Mouse (Mus musculus) stomach, embryonic 14.5 days (tissue): ENCODE data around the gene Nr2f1. TPM values are rescaled to one million over a fixed set of nuclear protein-coding genes. Genes with fewer than 3 reads are reported as not detected.

Experiments used
- ATAC-seq: fragments of 200-750 bp; cut with Nextera tagmentation; 2 replicates; pipeline ENCODE4 v1.8.0; 2017; ENCODE audit warnings: low read depth, moderate TSS enrichment; ENCODE audit not compliant: insufficient number of reproducible peaks, insufficient read depth, low FRiP score
- H3K27ac ChIP-seq: fragments of 300-500 bp; sonication (generic); 2 replicates; pipeline ENCODE4 v1.5.1; 2014; ENCODE audit warnings: mild to moderate bottlenecking, low read length, moderate library complexity, mixed read lengths
- H3K27me3 ChIP-seq: fragments of 300-500 bp; sonication (generic); 2 replicates; pipeline ENCODE4 v1.6.1; 2014; ENCODE audit warnings: low read length, control low read depth, mixed read lengths; ENCODE audit not compliant: control insufficient read depth, insufficient read depth
- H3K36me3 ChIP-seq: fragments of 300-500 bp; sonication (generic); 2 replicates; pipeline ENCODE4 v1.6.1; 2014; ENCODE audit warnings: mild to moderate bottlenecking, control low read depth, low read length, moderate library complexity, mixed read lengths; ENCODE audit not compliant: control insufficient read depth, insufficient read depth
- H3K4me1 ChIP-seq: fragments of 300-500 bp; sonication (generic); 2 replicates; pipeline ENCODE4 v1.6.1; 2014; ENCODE audit warnings: low read length, control low read depth, mixed read lengths; ENCODE audit not compliant: control insufficient read depth, insufficient read depth
- H3K4me2 ChIP-seq: fragments of 300-500 bp; sonication (generic); replicated peaks from 2 replicates; pipeline ENCODE4 v1.6.1; 2014; ENCODE audit warnings: low read depth, low read length, control low read depth
- H3K4me3 ChIP-seq: fragments of 300-500 bp; sonication (generic); 2 replicates; pipeline ENCODE4 v1.5.1; 2014; ENCODE audit warnings: low read depth, low read length, control low read depth
- H3K9ac ChIP-seq: fragments of 300-500 bp; sonication (generic); replicated peaks from 2 replicates; pipeline ENCODE4 v1.6.1; 2014; ENCODE audit warnings: low read depth, mild to moderate bottlenecking, control low read depth, low read length, moderate library complexity, mixed read lengths
- H3K9me3 ChIP-seq: fragments of 300-500 bp; sonication (generic); 2 replicates; pipeline ENCODE4 v1.6.1; 2016; ENCODE audit warnings: low read depth, low read length, control low read depth; ENCODE audit not compliant: control insufficient read depth
- WGBS: fragments of 180-500 bp; shearing (Covaris S2); extraction: QIAGEN DNeasy Blood & Tissue Kit; methylation state at CpG from one replicate; pipeline ENCODE4 v1.1.7; 2014; 5-methylcytosine and 5-hydroxymethylcytosine counted together
- polyA plus RNA-seq: library from polyadenylated mRNA; unstranded; fragments of >200 nt; fragmentation: Nextera tagmentation; extraction: Ambion mirVana; gene quantifications from 2 replicates; pipeline ENCODE4 v1.2.1, GENCODE M21; 2014

Nr2f1 gene
- polyA plus RNA-seq, 1 experiment from 2014 or later: 31.4 TPM

DNA sequence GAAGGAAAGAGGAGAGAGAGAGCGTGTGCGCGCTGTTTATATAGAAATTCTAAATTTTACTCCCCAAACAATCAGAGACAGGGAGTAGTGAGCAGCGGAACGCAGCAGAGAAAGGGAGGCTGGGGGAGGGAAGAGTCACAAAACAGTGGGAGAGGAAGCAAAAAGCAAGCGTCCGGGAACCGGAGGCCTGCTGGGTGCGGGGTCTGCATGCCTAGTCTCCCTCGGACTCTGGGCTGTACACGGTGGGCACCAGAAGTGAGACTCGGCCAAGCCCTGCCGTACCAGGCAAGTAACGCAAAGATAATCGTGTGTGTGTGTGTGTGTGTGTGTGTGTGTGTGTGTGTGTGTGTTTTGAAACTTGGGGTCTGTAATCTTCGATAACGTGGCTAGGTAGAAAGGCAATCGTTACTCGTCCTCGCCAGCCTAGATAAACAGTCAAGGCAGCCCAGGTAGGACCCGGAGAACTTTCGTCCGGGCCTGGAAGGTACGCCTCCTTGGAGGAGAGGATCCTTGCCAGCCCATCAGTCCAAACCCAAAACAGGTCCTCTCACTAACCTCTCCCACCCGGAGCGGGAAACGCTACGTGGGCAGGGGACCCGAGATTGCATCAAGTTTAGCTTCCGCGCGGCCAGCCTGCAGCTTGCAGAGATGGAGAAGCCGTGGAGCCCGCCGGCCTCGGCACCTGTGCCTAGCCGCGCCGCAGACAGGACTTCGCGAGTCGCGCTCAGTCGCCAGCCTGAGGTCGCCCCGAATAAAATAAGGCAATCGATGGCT lies 3.2 kb upstream of the Nr2f1 start:
- WGBS: under 1% methylated on average over 47 of the region's 47 CpGs
- Histone ChIP-seq H3K4me2 (peak overlapping the region; percentile 60), H3K27me3 (no peaks in the 10 kb centered on the region), H3K9ac (peak overlapping the region; percentile 64), H3K27ac (peak overlapping the region; percentile 87), H3K36me3 (no peaks in the 10 kb centered on the region), H3K4me1 (peaks cover 7% of the 10 kb centered on the region; the same call in 1 of the 2 replicates), H3K4me3 (peak overlapping the region; percentile 81), H3K9me3 (no peaks in the 10 kb centered on the region)
- no peak for ATAC-seq

DNA sequence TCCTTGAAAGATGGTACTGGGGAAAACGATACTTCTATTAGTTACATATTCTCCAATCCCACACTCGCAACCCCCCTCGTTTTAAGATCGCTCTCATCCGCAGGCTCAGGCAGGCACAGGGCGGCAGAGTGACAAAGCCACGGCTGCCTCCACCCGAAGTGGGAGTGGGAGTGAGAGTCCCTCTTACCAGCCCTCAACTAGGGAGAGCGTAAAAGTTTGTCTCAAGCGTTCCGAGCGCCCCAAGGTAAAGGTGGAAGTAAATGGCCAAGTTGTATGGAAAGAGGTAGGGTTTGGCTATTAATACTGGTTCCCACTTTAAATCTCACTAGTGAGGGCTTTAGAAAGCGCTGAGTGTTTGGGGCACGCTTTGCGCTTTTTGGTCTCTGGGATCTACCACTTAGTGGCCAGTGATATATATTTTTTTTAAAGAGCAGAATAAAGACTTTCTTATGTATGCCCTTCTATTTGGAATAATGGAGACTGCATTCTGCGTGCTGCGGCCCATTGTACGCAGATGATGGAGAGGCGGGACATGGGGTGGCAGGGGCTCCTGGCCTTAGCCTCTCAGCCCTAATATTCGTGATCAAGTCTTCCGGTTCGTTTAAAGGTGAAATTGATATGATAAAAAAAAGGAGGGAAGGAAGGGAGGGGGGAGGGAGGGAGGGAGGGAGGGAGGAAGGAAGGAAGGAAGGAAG lies 2.5 kb upstream of the Nr2f1 start:
- ATAC-seq: no peak
- peaks cover 4% of the 10 kb centered on the region; the same call in 1 of the 2 replicates for H3K4me1 ChIP-seq
- H3K27ac ChIP-seq: peak overlapping the region; percentile 87
- H3K4me2 ChIP-seq: peak overlapping the region; percentile 60
- no peaks in the 10 kb centered on the region for H3K36me3 ChIP-seq
- no peaks in the 10 kb centered on the region for H3K9me3 ChIP-seq
- H3K27me3 ChIP-seq: no peaks in the 10 kb centered on the region
- H3K4me3 ChIP-seq: peak overlapping the region; percentile 81
- H3K9ac ChIP-seq: peak overlapping the region; percentile 33; the same call in 1 of the 2 replicates
- WGBS: 2% methylated on average over 22 of the region's 22 CpGs

DNA sequence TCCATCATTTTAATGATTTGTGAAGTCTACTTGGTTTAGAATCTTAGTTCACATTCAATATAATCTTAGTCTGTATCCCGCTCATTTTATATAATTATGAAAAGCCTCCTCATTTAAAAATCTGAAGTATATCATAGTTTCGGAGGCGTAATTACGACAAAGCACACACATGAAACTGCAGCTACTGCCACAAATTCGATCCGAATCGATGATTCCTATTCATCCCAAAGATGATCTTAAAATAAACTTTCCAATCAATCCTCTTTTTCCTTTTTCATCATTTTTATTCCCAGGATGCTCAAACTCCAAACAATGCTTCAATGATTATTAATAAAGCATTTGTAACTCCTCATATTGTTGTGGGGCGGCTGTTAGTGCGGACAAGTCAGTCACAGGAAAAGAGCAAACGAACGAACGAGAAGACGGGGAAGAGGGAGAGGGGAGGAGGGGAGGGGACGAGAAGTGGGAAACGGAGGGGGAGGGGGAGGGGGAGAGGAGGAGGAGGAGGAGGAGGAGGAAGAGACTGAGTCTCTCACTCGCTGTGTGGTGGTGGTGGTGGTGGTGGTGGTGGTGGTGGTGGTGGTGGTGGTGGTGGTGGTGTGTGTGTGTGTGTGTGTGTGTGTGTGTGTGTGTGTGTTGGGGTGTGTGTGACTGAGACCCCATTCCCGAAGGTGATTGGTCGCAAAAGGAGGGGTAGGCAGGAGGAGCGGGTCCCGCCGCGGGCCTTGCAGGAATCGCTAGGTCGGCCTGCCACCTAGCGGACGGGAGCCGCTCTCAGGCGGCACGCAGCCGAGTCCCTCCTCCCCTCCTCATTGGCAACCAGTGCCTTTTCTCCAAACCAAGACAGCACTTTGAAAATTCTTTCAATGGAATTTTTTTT lies 1.7 kb upstream of the Nr2f1 start:
- Histone ChIP-seq H3K4me3 (peak overlapping the region; percentile 81), H3K36me3 (no peaks in the 10 kb centered on the region), H3K4me1 (peaks cover 3% of the 10 kb centered on the region; the same call in 1 of the 2 replicates), H3K27ac (peak overlapping the region; percentile 87; the same call in 1 of the 2 replicates), H3K9me3 (no peaks in the 10 kb centered on the region), H3K4me2 (peak overlapping the region; percentile 60), H3K9ac (0 out of 2 replicates have a peak overlapping the region, but pooled peaks have one; percentile 33), H3K27me3 (no peaks in the 10 kb centered on the region)
- WGBS: under 1% methylated on average over 30 of the region's 30 CpGs
- peak; percentile 66; the same call in 1 of the 2 replicates for ATAC-seq

DNA sequence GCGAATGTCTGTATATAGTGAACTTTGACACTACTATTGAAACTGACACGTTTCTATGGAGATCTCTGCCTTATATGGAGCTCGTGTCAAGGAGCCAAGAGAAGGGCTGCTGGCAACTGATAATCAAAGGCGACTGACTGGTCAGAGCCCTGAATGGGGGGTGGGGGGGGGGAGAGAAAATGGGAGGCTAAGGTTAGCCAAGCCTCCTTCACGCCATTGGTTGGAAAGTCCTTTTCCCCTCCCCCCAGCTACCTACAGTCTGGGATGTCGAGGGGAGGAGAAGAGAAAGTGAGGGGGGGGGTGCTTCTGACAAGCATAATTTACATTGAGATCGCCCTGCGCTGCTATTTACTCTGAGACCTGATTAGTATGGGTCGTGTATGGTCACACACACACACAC lies 850 bp upstream of the Nr2f1 start:
- no peak overlapping the region for H3K9ac ChIP-seq
- under 1% methylated on average over 8 of the region's 9 CpGs for WGBS
- peak; percentile 44; the same call in 1 of the 2 replicates for ATAC-seq
- H3K4me1 ChIP-seq: peaks cover 3% of the 10 kb centered on the region; the same call in 1 of the 2 replicates
- H3K4me2 ChIP-seq: peak overlapping the region; percentile 60
- no peaks in the 10 kb centered on the region for H3K27me3 ChIP-seq
- peak overlapping the region; percentile 81 for H3K4me3 ChIP-seq
- 0 out of 2 replicates have a peak, but pooled peaks cover under 1% of the 10 kb centered on the region for H3K36me3 ChIP-seq
- no peaks in the 10 kb centered on the region for H3K9me3 ChIP-seq
- H3K27ac ChIP-seq: peak overlapping the region; percentile 99; the same call in 1 of the 2 replicates

DNA sequence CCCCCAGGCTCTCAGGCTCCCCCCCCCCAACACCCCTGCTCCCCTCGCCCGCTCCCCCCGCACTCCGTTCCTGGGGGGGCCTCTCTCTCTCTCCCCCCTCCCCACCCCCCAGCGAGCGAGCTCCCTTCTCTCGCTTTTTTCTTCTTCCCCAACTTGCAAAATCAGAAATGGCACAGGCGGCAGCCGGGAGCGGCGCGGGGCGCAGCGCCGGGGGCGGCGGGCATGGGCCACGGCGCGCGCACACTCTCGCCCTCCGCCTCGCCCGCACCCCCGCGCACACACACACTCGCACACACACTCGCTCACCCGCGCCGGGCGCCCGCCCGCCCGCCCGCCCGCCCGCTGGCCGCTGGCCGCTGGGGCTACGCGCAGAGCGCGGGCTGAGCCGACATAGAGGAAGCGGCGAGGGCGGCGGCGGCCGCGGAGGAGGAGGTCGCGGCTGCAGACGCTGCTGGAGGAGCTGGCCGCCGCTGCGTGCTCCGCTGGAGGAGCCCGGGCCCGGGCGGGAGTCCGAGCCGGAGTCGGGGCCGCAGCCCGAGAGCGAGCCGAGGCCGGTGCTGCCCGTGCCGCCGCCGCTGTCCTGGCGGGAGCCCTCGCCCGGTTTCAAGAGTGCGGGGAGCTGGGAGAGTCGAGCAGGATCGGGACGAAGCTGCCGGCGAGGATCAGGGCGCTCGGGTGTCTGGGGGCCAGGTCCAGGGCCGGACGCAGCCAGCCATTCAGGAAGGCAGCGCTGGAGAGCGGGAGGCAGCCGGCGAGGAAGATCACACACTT lies 501 bp downstream of the Nr2f1 start:
- peak overlapping the region; percentile 60 for H3K4me2 ChIP-seq
- no peaks in the 10 kb centered on the region for H3K27me3 ChIP-seq
- peaks cover 8% of the 10 kb centered on the region; the same call in 1 of the 2 replicates for H3K36me3 ChIP-seq
- peak overlapping the region; percentile 99 for H3K27ac ChIP-seq
- under 1% methylated on average over 71 of the region's 92 CpGs for WGBS
- ATAC-seq: no peak
- H3K9ac ChIP-seq: peak overlapping the region; percentile 98
- H3K4me3 ChIP-seq: peak overlapping the region; percentile 81
- H3K9me3 ChIP-seq: no peaks in the 10 kb centered on the region
- peaks cover 4% of the 10 kb centered on the region; the same call in 1 of the 2 replicates for H3K4me1 ChIP-seq

DNA sequence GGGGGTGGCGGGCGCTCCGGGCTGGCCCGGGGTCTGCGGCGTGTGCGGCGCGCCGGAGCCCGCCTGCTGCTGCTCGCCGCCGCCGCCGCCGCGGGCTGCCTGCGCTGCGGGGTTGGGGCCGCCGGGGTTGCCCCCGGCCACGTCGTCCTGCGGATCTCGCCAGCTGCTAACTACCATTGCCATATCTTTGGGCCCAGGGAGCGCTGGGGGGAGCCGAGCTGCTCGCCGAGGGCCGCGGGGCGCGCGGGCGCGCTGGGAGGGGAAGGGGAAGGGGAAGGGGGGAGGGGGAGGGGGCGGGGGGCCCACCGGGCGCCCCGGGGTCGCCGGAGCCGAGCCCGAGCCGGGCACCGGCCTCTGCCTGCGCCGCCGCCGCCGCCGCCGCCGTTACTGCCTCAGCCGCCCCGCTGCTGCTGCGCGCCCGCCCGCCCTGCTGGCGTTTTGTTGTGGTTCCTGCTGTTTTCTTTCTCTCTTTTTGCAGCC lies 1.1 kb downstream of the Nr2f1 start:
- no peak for ATAC-seq
- Histone ChIP-seq H3K27ac (peak overlapping the region; percentile 99), H3K9me3 (no peaks in the 10 kb centered on the region), H3K36me3 (peaks cover 8% of the 10 kb centered on the region; the same call in 1 of the 2 replicates), H3K4me2 (peak overlapping the region; percentile 60), H3K4me3 (peak overlapping the region; percentile 81), H3K9ac (peak overlapping the region; percentile 98), H3K27me3 (no peaks in the 10 kb centered on the region), H3K4me1 (peaks cover 4% of the 10 kb centered on the region; the same call in 1 of the 2 replicates)
- WGBS: under 1% methylated on average over 55 of the region's 63 CpGs

DNA sequence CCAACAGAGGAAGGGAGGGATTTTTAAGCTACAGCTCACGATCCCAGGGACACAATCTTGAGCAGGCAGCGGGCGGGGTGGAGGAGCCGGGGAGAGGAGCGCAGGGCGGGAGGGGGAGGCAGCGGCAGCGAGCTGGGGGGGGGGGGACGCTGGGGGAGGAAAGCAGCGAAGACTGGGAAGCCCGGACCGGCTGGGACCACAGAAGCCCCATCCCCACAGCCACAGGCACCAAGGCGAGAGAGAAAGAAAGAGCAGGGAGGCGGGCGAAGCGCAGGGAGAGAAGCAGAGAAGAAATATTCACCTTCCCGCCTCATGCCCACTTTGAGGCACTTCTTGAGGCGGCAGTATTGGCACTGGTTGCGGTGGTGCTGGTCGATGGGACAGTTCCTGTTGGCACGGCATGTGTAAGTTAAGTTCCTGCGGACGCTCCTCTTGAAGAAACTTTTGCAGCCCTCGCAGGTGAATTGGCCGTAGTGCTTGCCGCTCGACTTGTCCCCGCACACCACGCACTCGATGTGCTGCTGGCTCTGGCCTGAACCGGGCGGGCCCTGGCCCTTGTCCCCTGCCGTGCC lies 1.7 kb downstream of the Nr2f1 start:
- peak overlapping the region; percentile 81 for H3K4me3 ChIP-seq
- WGBS: 0% methylated on average over 28 of the region's 33 CpGs
- no peak for ATAC-seq
- peak overlapping the region; percentile 60 for H3K4me2 ChIP-seq
- H3K9ac ChIP-seq: peak overlapping the region; percentile 98
- no peaks in the 10 kb centered on the region for H3K27me3 ChIP-seq
- H3K36me3 ChIP-seq: peaks cover 8% of the 10 kb centered on the region; the same call in 1 of the 2 replicates
- H3K9me3 ChIP-seq: no peaks in the 10 kb centered on the region
- peaks cover 4% of the 10 kb centered on the region; the same call in 1 of the 2 replicates for H3K4me1 ChIP-seq
- H3K27ac ChIP-seq: peak overlapping the region; percentile 99
